In the genomic region with DNA sequence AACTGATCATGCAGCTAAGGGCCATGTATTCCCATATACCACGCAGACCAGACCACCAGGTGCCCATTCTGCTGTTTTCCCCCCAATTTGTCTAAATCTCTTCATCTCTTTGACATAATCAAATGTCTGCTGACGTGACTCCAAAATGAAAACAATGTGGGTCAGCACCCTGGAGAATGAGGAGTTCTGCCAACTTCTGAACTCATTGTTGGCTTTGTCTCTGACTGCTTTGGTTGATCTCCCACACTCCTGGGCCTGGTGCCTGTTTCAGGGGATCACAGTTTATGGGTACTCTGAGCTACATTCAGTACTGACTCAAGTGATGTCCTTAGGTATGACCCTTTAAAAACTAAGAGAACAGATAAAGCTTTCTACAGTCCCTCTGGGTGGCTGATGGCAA, we compare ENCODE assay signal across 20 mouse cellular contexts.
DNase-seq lines count a peak whose midpoint lies in the region; TF ChIP-seq lines count a peak whose summit lies in the region.
"Had no signal": no experiment of that assay in that cellular context is flagged by ENCODE, and none has a peak within 500 bp of the region (broad histone marks: within the 10 kb centered on the region; RNA-seq: fewer than 3 reads in every experiment).

No protein-coding gene starts in this region.

- no peaks in the 10 kb centered on the region for H3K27me3 ChIP-seq in testis, adult 2 months (ENCODE audit: control insufficient read depth, insufficient read depth, low read length)
- H3K27me3 ChIP-seq: embryonic facial prominence, embryonic 12.5 days; forebrain, embryonic 15.5 days; heart, embryonic 15.5 days; limb, embryonic 15.5 days; liver, embryonic 15.5 days had no signal

- peak overlapping the region; percentile 85 for H3K4me3 ChIP-seq in testis, adult 2 months (ENCODE audit: control insufficient read depth, low read depth, low read length)
- H3K4me3 ChIP-seq: embryonic facial prominence, embryonic 12.5 days; erythroblast, embryonic 14.5 days; forebrain, embryonic 15.5 days; heart, adult 2 months; heart, embryonic 15.5 days; limb, embryonic 15.5 days; liver, embryonic 15.5 days had no signal

- DNase-seq in layer of hippocampus, adult 11-12 months (ENCODE audit: low spot score): peak; percentile 42
- no peak for DNase-seq in layer of hippocampus, postnatal 10 days (ENCODE audit: low spot score in 2 of 2)
- no peak for DNase-seq in testis, postnatal 14 days (ENCODE audit: low spot score)
- peak; percentile 88 for DNase-seq in cerebellum, adult 9-10 months
- peak; percentile 49 for DNase-seq in skeletal muscle tissue, adult 2 months (ENCODE audit: low read depth, low spot score)
- DNase-seq in frontal cortex, adult 2 months (ENCODE audit: extremely low spot score in 1 of 2, low spot score in 1 of 2): no peak
- DNase-seq in adrenal gland, adult 2 months: no peak
- DNase-seq: adrenal gland, postnatal 14 days; kidney, postnatal 36 days; right cerebral cortex, postnatal 4 days; thymus, postnatal 4 days had no signal

- no peak for TF ChIP-seq CTCF in testis, adult 2 months (IDR thresholded peaks at IDR 0.05; ENCODE audit: control insufficient read depth, insufficient read depth, insufficient replicate concordance, low read depth, low read length)

- TF ChIP-seq POLR2A in testis, adult 2 months (IDR thresholded peaks at IDR 0.05; ENCODE audit: control insufficient read depth, low read depth, low read length): no peak

- peaks cover under 1% of the 10 kb centered on the region; the same call in 1 of the 2 replicates for H3K4me1 ChIP-seq in testis, adult 2 months (ENCODE audit: control insufficient read depth, insufficient read depth, low read length)
- H3K4me1 ChIP-seq: heart, embryonic 15.5 days; liver, embryonic 15.5 days had no signal

- no peaks in the 10 kb centered on the region for H3K36me3 ChIP-seq in testis, adult 2 months (ENCODE audit: control insufficient read depth, insufficient read depth, low read length)
- H3K36me3 ChIP-seq: embryonic facial prominence, embryonic 12.5 days; forebrain, embryonic 15.5 days; heart, embryonic 15.5 days; limb, embryonic 15.5 days; liver, embryonic 15.5 days had no signal

- H3K27ac ChIP-seq in testis, adult 2 months (ENCODE audit: control insufficient read depth, insufficient read depth, low read depth, low read length): no peak overlapping the region
- H3K27ac ChIP-seq: embryonic facial prominence, embryonic 12.5 days; heart, adult 2 months; heart, embryonic 15.5 days; limb, embryonic 15.5 days; liver, embryonic 15.5 days; stomach, postnatal 0 days had no signal

Comparison
In these comparisons a context has a peak if more than half of its experiments do, and no peak if none do; other contexts are left out.
1. DNase-seq: peak in layer of hippocampus, adult 11-12 months (single experiment), cerebellum, adult 9-10 months (single experiment) and skeletal muscle tissue, adult 2 months (single experiment); none in layer of hippocampus, postnatal 10 days (0 of 2), testis, postnatal 14 days (single experiment), frontal cortex, adult 2 months (0 of 2) and adrenal gland, adult 2 months (single experiment).